Mouse (Mus musculus) heart, adult 11 months (tissue): ENCODE results near the gene Ppp1cc.
A peak's percentile ranks its signal among the peaks of the same experiment; 100 is the strongest.
"Not testable (repeated sequence)": the region's sequence is repeated elsewhere in the genome, so short reads cannot be mapped to it uniquely, and the experiment has no call there.

Experiments used
- DNase-seq: peaks from one replicate; pipeline ENCODE4 v3.0.0; 2022

Gene Ppp1cc

GRCm38 (mm10) chr5:122168344-122169069 lies 10.4 kb downstream of the Ppp1cc start:
- no peak for DNase-seq

- no peak for DNase-seq
Observed at GRCm38 (mm10) chr5:122171058-122171457, 13.0 kb downstream of the Ppp1cc start.

GRCm38 (mm10) chr5:122175402-122175801 lies 17.3 kb downstream of the Ppp1cc start:
- DNase-seq = peak; percentile 94

DNA sequence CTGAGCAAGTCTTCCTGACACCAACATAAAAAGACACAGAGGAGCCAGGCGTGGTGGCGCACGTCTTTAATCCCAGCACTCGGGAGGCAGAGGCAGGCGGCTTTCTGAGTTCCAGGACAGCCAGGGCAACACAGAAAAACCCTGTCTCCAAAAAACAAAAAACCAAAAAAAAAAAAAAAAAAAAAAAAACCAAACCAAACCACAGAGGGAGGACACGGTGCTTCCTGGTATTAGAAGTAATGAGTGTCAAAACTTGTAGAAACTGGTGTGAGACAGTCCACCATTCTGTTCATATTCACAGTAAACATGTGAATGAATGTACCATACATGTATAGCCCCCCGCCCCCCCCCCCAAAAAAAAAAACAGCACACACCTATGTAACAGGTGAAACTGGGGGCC lies 17.9 kb downstream of the Ppp1cc start:
- no peak for DNase-seq

- DNase-seq = peak; percentile 95
Observed at GRCm38 (mm10) chr5:122176398-122176797, 18.3 kb downstream of the Ppp1cc start.

DNA sequence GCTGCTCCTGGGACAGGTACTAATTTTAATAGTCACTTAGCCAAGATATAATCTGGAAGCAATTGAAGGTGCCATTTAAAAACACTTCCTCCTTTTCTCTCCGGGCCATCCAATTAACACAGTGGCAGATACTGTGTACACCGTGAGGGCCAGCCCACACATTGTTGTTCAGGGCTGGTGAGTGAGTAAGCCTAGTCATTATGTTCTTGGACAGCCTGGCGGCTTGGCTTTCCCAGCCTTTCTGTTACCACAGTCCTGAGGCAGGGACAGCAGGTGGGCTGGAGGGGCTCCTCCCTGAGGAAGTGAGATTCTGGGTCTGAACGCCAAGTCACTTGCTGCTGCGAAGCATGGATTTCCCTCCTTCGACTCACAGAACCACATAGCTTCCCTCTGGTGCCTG lies 21.6 kb downstream of the Ppp1cc start:
- no peak for DNase-seq

- no peak for DNase-seq
Observed at GRCm38 (mm10) chr5:122184283-122184806, 26.3 kb downstream of the Ppp1cc start.

GRCm38 (mm10) chr5:122184858-122185257 lies 26.8 kb downstream of the Ppp1cc start:
- DNase-seq = not testable (repeated sequence)

DNA sequence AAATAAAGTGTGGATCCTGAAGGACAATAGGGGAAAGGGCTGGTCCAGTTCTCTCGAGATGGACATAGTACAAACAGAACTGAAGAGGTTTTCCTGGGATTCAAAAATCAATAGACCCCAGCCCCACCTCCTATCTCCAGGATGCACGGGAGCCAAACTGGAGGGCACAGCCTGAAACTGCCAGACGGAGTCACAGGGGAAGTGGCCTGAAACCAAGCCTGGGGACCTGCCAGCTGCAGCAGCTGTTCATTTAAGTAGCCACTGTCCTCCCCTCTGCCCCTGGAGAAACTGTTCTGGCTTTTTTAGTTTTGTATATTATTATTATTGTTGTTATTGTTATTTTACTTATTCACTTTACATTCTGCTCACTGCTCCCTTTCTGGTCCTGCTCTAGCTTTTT lies 31.0 kb downstream of the Ppp1cc start:
- peak; percentile 83 for DNase-seq

DNA sequence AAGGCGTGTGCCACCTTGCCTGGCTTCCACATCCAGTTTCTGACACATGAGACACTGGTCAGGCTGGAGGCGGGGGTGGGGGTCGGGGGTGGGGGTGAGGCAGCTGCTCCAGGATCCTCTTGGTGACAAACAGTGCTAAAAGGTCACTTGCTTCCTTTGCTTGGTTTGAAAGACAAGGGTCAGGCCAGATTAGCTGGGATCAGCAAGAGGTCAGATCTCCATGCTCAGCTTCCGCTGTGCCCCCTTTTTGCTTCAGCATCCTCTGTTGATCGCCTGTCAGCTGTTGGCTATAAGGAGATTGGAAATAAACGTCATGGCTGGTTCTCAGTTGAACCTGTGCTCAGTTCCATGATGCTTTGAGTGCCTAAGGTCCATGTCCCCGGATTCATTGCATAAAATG lies 32.4 kb downstream of the Ppp1cc start:
- DNase-seq = no peak

- peak; percentile 79 for DNase-seq
Observed at GRCm38 (mm10) chr5:122191269-122192063, 33.4 kb downstream of the Ppp1cc start.

- no peak for DNase-seq
Observed at GRCm38 (mm10) chr5:122192347-122192746, 34.3 kb downstream of the Ppp1cc start.

GRCm38 (mm10) chr5:122200872-122201271 lies 42.8 kb downstream of the Ppp1cc start:
- DNase-seq = peak; percentile 77

DNA sequence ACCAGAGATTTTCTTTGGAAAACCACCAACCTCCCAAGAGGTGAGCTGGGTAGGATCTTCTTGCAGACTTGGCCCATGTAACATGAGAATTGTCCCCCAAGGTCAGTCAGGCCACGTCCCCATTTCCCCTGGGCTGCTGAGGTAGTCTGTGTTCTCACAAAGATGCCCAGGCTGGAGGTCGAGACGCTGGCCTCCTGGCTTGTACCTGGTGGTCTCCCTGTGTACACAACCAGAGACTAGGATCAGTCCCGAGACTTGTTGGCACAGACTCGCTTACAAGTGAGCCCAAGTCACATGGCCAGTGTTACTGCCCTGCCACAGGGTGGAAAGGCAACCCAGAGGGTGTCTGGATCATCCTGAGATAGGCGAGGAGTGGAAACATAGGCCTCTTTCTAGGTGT lies 43.8 kb downstream of the Ppp1cc start:
- peak; percentile 86 for DNase-seq

DNA sequence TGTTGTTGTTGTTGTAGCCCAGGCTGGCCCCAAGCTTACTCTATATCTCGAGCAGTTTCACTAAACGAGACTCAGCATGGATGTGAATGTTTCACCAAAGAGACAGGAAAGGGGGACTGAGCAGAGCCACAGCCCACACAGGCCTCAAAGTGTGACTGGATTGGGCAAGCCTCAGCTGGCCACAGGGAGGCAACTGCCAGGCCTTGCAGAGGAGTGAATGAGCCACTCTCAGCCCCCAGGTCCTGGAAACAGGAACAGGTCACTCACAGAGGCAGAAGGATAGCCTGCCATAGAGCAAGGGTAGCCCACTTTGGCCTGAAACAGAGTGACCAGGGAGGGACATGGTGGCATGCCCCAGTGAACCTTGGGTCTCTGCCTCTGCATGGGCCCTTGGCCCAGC lies 46.1 kb downstream of the Ppp1cc start:
- DNase-seq = no peak

DNA sequence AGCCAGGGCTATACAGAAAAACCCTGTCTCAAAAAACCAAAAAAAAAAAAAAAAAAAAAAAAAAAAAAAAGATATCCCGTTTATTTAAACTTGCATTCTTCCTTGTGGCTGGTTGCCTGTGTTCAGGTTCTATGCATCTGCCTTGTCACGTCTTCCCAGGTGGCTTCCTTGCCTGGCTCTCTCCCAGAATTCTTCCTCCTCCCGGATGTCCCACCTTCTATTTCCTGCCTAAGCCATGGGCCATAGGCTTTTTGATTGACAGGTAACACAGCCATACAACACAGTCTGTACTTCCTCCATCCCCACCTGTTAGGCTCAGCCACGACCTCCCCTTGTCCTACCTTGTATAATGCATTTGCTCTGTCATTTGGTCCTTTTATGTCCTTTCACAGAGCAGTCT lies 48.4 kb downstream of the Ppp1cc start, which contains the start of gene Hvcn1:
TSS of gene Hvcn1 (plus strand) at position 330 of the 400 bp plus-strand sequence.
- DNase-seq = no peak

- DNase-seq = peak; percentile 80
Observed at GRCm38 (mm10) chr5:122208909-122209308, 50.8 kb downstream of the Ppp1cc start.

GRCm38 (mm10) chr5:122209591-122210368 lies 51.7 kb downstream of the Ppp1cc start:
- DNase-seq = peak; percentile 98

DNA sequence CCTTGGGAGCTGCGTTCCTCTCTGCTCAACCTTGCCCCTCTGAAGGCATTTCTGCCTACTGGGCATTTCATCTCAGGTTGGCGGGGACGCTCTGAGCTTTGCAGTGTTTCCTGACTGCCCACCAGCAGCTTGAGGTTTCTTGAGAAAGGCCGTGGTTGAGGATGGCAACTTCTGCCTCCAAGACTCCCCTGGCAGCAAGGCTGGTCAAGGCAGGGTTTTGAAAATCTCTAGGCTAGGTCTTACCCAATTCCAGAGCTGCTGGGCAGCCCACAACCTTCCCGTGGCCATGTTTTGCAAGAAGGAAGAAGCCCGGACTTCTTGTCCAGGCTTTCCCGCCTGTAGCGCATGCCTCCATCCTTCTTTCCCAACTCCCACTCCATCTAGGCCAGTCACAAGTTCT lies 52.8 kb downstream of the Ppp1cc start:
- DNase-seq = peak; percentile 87

DNA sequence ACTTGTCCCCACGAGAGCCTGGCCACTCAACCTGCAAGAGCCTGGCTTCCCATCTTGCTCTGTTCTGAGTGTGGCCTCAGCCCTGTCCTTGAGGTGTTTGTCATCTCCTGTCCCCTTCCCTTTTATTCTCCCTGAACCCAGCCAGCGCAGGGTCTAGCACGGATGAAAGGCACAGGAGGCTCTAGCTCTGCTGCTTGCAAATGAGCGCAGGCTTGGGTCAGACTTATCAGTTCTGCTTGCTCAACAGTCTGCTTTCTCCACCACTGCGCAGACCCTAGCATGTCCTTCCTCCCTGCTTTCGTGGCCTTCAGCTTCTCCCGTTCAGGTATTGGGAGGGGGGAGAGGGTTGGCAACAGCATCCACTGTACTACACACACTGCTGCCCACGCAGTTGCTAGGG lies 54.0 kb downstream of the Ppp1cc start:
- peak; percentile 80 for DNase-seq

DNA sequence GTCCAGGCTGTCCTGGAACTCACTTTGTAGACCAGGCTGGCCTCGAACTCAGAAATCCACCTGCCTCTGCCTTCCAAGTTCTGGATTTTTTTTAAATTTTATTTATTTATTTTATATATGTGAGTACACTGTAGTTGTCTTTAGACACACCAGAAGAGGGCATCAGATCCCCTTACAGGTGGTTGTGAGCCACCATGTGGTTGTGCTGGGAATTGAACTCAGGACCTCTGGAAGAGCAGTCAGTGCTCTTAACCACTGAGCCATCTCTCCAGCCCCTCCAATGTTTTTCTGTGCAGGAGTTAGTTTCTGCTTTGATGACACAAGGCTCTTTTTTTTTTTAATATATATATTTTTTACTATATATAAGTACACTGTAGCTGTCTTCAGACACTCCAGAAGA lies 54.7 kb downstream of the Ppp1cc start:
- not testable (repeated sequence) for DNase-seq

GRCm38 (mm10) chr5:122213861-122214260 lies 55.8 kb downstream of the Ppp1cc start:
- DNase-seq = no peak

DNA sequence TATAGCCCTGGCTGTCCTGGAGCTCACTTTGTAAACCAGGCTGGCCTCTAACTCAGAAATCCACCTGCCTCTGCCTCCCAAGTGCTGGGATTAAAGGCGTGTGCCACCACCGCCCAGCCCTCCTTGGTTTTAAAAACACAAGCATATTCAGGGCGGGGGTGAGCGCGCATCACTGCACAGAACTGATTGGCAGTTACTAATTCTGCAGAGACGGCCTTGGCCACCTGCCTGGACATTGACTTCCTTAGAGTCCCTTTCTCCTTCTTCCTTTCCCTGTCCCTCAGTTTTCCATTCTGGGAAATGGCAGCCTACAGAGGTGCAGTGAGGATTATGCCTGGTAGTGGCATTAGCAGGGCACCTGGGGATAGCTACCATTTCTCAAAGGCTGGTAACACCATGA lies 59.6 kb downstream of the Ppp1cc start:
- no peak for DNase-seq
